Mouse (Mus musculus): ENCODE results near the gene Sox5. TPM values are rescaled to one million over a fixed set of nuclear protein-coding genes. Genes with fewer than 3 reads are reported as not detected.
A peak's percentile ranks its signal among the peaks of the same experiment; 100 is the strongest.

Gene Sox5
- polyA plus RNA-seq, 1 experiment from 2014 or later, result 3.3 TPM

DNA sequence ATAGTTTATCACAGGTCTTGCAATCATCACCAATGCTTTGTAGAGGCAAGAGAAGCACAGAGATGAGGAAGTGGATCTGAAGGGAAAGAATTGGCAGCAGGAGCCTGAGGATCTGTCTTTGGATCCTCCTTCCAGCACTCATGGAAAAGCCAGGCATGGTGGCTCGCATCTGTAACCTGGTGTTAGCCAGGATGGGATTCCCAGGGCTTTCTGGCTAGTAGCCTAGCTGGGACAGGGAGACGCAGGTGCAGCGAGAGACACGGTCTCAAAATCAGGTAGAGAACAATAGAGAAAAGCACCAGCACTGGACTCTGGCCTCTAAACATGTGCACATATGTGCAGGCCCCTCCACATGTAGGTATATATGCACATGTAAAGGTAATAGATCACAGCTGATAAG is 330.1 kb downstream of the Sox5 start:
- H3K27me3 ChIP-seq (replicated peaks; ENCODE audit: control insufficient read depth, insufficient read depth, low read length), result no peaks in the 10 kb centered on the region
- H3K4me3 ChIP-seq (ENCODE audit: low read depth, low read length), result no peak overlapping the region
- 98% methylated on average over 4 of the region's 4 CpGs for WGBS

DNA sequence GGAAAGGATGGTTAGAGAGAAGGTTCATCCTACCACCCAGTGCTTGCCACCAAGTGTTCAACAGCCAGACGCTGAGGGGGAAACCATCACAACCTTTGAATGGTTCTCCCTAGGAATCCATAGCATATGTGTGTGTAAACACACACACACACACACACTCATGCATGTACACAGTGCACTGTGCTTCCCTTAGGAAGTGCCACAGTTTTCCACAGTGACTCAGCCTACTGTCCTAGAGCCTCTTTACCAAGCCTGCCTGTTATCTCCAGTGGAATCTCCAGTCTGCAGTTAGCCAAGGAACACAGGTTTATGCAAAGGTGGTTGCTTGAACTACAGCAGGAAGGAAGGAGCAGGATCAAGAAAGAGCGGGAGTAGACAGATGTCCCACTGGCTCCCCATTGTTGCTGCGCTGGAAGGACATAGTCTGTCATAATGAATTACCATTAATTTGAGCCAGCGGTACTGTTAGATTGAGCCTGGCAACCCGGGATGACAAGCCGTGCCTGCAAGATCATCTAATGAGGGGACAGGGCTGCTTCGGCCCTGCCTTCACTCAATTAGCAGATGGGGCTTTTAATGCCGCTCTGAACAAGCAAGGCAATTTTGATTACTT is 335.9 kb downstream of the Sox5 start:
- 83% methylated on average over 8 of the region's 8 CpGs for WGBS
- Histone ChIP-seq H3K36me3 (ENCODE audit: control insufficient read depth, insufficient read depth) (no peaks in the 10 kb centered on the region), H3K9me3 (ENCODE audit: control insufficient read depth) (no peaks in the 10 kb centered on the region), H3K4me2 (replicated peaks; ENCODE audit: low read depth) (no peak overlapping the region), H3K9ac (ENCODE audit: low read depth, low read length) (no peak overlapping the region), H3K27me3 (replicated peaks; ENCODE audit: control insufficient read depth, insufficient read depth, low read length) (no peaks in the 10 kb centered on the region), H3K27ac (ENCODE audit: low read depth, low read length) (no peak overlapping the region), H3K4me3 (ENCODE audit: low read depth, low read length) (no peak overlapping the region), H3K4me1 (replicated peaks; ENCODE audit: control insufficient read depth, insufficient read depth, low read length) (no peaks in the 10 kb centered on the region)
- no peak for TF ChIP-seq CTCF (IDR thresholded peaks at IDR 0.05; ENCODE audit: low read depth)
- no peak for ATAC-seq

More for the DNA sequence above, 330.1 kb downstream of the Sox5 start:
- ATAC-seq, result no peak
- no peaks in the 10 kb centered on the region for H3K9me3 ChIP-seq (ENCODE audit: control insufficient read depth)
- H3K9ac ChIP-seq (ENCODE audit: low read depth, low read length), result no peak overlapping the region
- no peaks in the 10 kb centered on the region for H3K4me1 ChIP-seq (replicated peaks; ENCODE audit: control insufficient read depth, insufficient read depth, low read length)
- no peaks in the 10 kb centered on the region for H3K36me3 ChIP-seq (ENCODE audit: control insufficient read depth, insufficient read depth)
- H3K4me2 ChIP-seq (replicated peaks; ENCODE audit: low read depth), result no peak overlapping the region
- H3K27ac ChIP-seq (ENCODE audit: low read depth, low read length), result no peak overlapping the region
- no peak for TF ChIP-seq CTCF (IDR thresholded peaks at IDR 0.05; ENCODE audit: low read depth)

- H3K9me3 ChIP-seq (ENCODE audit: control insufficient read depth), result no peaks in the 10 kb centered on the region
- H3K27ac ChIP-seq (ENCODE audit: low read depth, low read length), result no peak overlapping the region
- H3K4me1 ChIP-seq (replicated peaks; ENCODE audit: control insufficient read depth, insufficient read depth, low read length), result no peaks in the 10 kb centered on the region
- no peak for ATAC-seq
- WGBS, result 76% methylated on average over 5 of the region's 5 CpGs
- no peak overlapping the region for H3K4me2 ChIP-seq (replicated peaks; ENCODE audit: low read depth)
- H3K27me3 ChIP-seq (replicated peaks; ENCODE audit: control insufficient read depth, insufficient read depth, low read length), result no peaks in the 10 kb centered on the region
- no peak overlapping the region for H3K4me3 ChIP-seq (ENCODE audit: low read depth, low read length)
- no peak for TF ChIP-seq CTCF (IDR thresholded peaks at IDR 0.05; ENCODE audit: low read depth)
- H3K9ac ChIP-seq (ENCODE audit: low read depth, low read length), result no peak overlapping the region
- H3K36me3 ChIP-seq (ENCODE audit: control insufficient read depth, insufficient read depth), result no peaks in the 10 kb centered on the region
Measured at GRCm38 (mm10) chr6:144444367-144444766, 337.4 kb downstream of the Sox5 start.

DNA sequence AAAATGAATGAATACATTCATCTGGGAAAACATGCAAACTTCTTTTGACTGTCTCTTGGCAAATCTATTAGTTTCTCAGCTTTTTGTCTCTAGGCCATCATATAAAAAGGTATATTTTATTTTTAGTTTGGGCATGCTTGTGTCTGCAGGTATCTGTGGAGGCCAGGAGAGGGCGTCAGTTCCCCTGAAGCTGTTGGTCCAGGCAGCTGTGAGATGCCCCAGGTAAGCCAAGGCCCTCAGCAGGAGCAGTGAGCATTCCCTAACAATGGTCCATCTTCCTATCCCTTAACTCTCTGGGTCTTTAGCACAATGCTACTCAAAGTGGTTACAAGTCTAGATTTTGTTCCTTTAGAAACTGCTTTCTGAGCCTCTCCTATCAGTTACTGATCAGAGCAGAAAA is 338.1 kb downstream of the Sox5 start:
- WGBS, result 62% methylated on average over 1 of the region's 1 CpGs
- no peak for ATAC-seq

DNA sequence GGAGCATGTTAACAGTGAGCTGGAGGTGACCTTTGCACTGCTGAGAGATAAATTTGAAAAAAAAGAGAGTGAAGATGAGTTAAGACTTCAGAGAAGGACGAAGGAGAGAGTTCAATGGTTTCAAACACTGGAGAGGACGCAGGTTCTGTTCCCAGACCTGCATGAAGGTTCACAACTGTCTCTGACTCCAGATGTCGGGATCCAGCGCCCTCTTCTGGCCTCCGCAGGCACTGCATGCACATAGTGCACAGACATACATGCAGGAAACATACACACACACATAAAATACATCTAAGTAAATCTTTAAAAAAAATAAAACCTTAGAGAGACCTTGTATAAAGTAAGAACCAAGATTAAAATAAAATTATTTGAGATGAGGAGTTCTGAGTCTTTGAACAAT is 352.5 kb downstream of the Sox5 start:
- peak; percentile 45; the same call in 1 of the 2 replicates for TF ChIP-seq CTCF (IDR thresholded peaks at IDR 0.05; ENCODE audit: low read depth)
- WGBS, result 70% methylated on average over 5 of the region's 5 CpGs
- Histone ChIP-seq H3K9me3 (ENCODE audit: control insufficient read depth) (no peaks in the 10 kb centered on the region), H3K4me3 (ENCODE audit: low read depth, low read length) (no peak overlapping the region), H3K4me1 (replicated peaks; ENCODE audit: control insufficient read depth, insufficient read depth, low read length) (no peaks in the 10 kb centered on the region), H3K36me3 (ENCODE audit: control insufficient read depth, insufficient read depth) (no peaks in the 10 kb centered on the region), H3K9ac (ENCODE audit: low read depth, low read length) (no peak overlapping the region), H3K27ac (ENCODE audit: low read depth, low read length) (no peak overlapping the region), H3K4me2 (replicated peaks; ENCODE audit: low read depth) (no peak overlapping the region), H3K27me3 (replicated peaks; ENCODE audit: control insufficient read depth, insufficient read depth, low read length) (no peaks in the 10 kb centered on the region)
- no peak for ATAC-seq

More for the DNA sequence above, 338.1 kb downstream of the Sox5 start:
- H3K9me3 ChIP-seq (ENCODE audit: control insufficient read depth), result no peaks in the 10 kb centered on the region
- H3K4me2 ChIP-seq (replicated peaks; ENCODE audit: low read depth), result no peak overlapping the region
- no peaks in the 10 kb centered on the region for H3K4me1 ChIP-seq (replicated peaks; ENCODE audit: control insufficient read depth, insufficient read depth, low read length)
- no peaks in the 10 kb centered on the region for H3K27me3 ChIP-seq (replicated peaks; ENCODE audit: control insufficient read depth, insufficient read depth, low read length)
- no peak overlapping the region for H3K27ac ChIP-seq (ENCODE audit: low read depth, low read length)
- no peak overlapping the region for H3K9ac ChIP-seq (ENCODE audit: low read depth, low read length)
- 0 out of 2 replicates have a peak, but pooled peaks have one; percentile 7 for TF ChIP-seq CTCF (IDR thresholded peaks at IDR 0.05; ENCODE audit: low read depth)
- H3K4me3 ChIP-seq (ENCODE audit: low read depth, low read length), result no peak overlapping the region
- no peaks in the 10 kb centered on the region for H3K36me3 ChIP-seq (ENCODE audit: control insufficient read depth, insufficient read depth)

GRCm38 (mm10) chr6:144408030-144408429 is 373.7 kb downstream of the Sox5 start:
- no peak overlapping the region for H3K9ac ChIP-seq (ENCODE audit: low read depth, low read length)
- no peak for ATAC-seq
- H3K4me3 ChIP-seq (ENCODE audit: low read depth, low read length), result no peak overlapping the region
- H3K4me2 ChIP-seq (replicated peaks; ENCODE audit: low read depth), result no peak overlapping the region
- TF ChIP-seq CTCF (IDR thresholded peaks at IDR 0.05; ENCODE audit: low read depth), result no peak
- WGBS, result 60% methylated on average over 3 of the region's 3 CpGs
- no peak overlapping the region for H3K27ac ChIP-seq (ENCODE audit: low read depth, low read length)
- H3K9me3 ChIP-seq (ENCODE audit: control insufficient read depth), result no peaks in the 10 kb centered on the region
- H3K4me1 ChIP-seq (replicated peaks; ENCODE audit: control insufficient read depth, insufficient read depth, low read length), result no peaks in the 10 kb centered on the region
- H3K36me3 ChIP-seq (ENCODE audit: control insufficient read depth, insufficient read depth), result no peaks in the 10 kb centered on the region
- no peaks in the 10 kb centered on the region for H3K27me3 ChIP-seq (replicated peaks; ENCODE audit: control insufficient read depth, insufficient read depth, low read length)

Data from intestine, postnatal 0 days (tissue).